Mouse (Mus musculus): ENCODE results near the gene Fut11. TPM values are rescaled to one million over a fixed set of nuclear protein-coding genes. Genes with fewer than 3 reads are reported as not detected.

Gene Fut11
- total RNA-seq, 1 experiment from 2014 or later, result 4.5 TPM

DNA sequence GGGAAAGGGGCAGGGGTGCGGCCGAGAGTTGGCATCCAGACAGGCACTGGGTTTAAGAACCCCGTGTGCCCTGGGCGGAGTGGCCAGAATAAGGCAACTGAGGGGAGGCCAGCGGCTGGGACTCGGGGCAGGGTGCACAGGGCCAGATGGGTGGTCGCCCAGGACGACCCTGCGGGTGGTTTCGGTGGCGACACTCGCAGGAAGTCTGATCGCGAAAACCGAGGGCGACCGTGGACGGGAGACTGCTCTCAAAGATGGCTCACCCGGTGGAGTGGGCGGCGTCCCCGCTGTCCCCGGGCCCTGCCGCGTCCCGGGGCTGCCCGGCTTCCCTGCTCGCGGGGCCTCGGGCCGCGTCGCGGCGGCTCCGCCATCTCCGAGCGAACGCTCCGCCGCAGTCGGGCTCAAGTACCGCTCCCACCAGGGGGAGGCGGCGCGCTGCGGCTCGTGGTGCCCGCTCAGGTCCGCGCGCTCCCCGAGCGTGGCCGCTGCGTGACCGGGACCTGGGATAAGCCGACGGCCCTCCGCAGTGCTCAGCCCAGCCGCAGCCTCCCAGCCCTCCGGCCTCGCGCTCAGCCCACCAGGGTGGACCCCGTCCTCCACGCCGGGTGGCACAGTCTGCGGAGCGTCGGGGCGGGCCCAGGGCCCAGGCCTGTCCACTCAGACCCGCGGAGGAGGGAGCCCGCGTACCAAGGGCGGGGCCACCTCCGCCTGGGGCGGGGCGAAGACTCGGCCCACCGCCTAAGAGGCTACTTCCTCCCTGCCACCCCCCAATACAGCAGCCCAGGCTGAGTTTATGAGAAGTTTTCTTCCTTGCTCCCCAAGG lies 39.4 kb downstream of the Fut11 start, which contains the start of gene Ndst2:
Ndst2 (minus strand) TSS at position 611 of the 823 bp plus-strand sequence.
- peak; percentile 86 to 88 for ATAC-seq (replicated peaks in 1 of 2; ENCODE audit: insufficient read depth in 1 of 2, low FRiP score in 2 of 2, low TSS enrichment in 1 of 2, low read depth in 1 of 2, poor library complexity in 2 of 2, severe bottlenecking in 2 of 2)

DNA sequence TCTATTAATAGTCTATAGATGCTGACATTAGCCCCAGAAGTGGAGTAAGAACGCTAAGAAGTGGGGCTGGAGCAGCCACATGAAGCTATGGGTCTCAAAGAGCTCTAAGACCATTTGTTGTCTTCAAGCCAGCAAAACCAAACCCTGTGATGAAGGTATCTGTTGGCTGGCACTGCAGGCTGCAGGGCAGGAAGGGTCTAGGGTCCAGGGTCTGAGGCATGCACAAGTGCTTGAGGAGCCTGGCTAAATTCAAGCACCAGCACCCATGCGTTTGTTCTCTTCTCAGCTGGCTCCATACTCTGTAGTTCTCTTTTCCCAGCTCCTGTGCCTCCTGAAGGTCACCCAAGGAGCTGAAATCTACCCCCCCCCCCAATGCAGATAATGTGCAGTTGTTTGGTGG lies 40.3 kb downstream of the Fut11 start:
- no peak for ATAC-seq (replicated peaks in 1 of 2; ENCODE audit: insufficient read depth in 1 of 2, low FRiP score in 2 of 2, low TSS enrichment in 1 of 2, low read depth in 1 of 2, poor library complexity in 2 of 2, severe bottlenecking in 2 of 2)

DNA sequence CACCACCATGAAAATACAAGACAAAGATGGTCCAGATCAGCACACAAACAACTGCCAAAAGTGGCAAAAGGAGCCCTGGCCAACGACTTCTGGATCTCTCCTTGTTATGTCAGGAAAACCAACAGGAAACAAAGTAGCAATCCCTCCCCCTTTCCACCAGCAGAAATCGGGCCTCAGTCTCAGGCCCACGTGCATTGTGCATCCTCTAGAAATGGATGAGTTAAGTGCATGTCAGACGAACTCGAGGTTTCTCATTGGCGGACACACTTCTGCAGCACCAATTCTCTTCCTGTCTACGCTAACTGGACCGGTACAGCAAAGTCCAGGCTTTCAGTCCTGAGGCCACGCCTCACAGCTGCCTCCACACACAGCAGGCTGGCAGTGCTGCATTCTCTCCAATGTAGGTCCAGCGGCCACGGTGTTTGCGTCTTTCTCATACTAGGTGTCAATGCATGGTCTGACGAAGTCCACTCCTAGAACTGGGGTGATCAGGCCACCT lies 41.2 kb downstream of the Fut11 start:
- no peak for ATAC-seq (replicated peaks in 1 of 2; ENCODE audit: insufficient read depth in 1 of 2, low FRiP score in 2 of 2, low TSS enrichment in 1 of 2, low read depth in 1 of 2, poor library complexity in 2 of 2, severe bottlenecking in 2 of 2)

DNA sequence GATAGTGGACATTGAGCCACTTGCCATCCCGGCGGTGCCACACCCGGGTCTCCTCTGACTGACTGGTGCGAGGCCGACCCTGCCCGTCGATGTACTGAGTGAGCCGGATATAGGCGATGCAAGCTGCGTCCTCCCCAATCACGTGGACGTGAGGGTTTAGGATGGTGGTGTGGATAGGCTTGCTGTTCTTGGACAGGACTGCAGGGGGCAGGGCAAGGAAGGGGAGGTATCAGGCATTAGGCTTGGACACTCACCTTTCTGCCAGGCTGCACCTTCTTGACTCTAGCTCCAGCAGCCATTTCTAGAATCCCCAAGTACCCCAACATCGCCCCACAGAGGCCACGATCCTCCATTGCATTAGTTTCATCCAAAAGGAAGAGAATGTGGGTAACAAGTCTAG lies 42.5 kb downstream of the Fut11 start:
- peak; percentile 46 to 59 for ATAC-seq (replicated peaks in 1 of 2; ENCODE audit: insufficient read depth in 1 of 2, low FRiP score in 2 of 2, low TSS enrichment in 1 of 2, low read depth in 1 of 2, poor library complexity in 2 of 2, severe bottlenecking in 2 of 2)

DNA sequence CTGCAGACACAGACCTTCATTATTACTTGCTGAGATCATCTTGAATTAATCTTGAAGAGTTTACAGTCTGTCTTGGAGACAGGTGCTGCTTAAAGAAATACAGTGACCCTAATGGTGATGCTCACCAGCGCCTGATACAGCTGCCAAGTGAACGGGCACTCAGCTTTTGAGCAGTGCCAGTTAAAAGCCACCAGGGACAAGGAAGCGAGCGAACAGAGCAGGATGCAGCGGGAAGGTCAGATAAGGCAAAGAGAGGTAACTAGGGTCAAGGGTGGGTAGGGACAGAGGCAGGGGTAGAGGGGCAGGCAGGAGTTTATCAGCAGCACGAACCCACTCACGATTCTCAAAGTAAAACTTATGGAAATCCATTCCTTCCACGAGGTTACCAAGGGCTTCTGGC lies 43.7 kb downstream of the Fut11 start:
- no peak for ATAC-seq (replicated peaks in 1 of 2; ENCODE audit: insufficient read depth in 1 of 2, low FRiP score in 2 of 2, low TSS enrichment in 1 of 2, low read depth in 1 of 2, poor library complexity in 2 of 2, severe bottlenecking in 2 of 2)

DNA sequence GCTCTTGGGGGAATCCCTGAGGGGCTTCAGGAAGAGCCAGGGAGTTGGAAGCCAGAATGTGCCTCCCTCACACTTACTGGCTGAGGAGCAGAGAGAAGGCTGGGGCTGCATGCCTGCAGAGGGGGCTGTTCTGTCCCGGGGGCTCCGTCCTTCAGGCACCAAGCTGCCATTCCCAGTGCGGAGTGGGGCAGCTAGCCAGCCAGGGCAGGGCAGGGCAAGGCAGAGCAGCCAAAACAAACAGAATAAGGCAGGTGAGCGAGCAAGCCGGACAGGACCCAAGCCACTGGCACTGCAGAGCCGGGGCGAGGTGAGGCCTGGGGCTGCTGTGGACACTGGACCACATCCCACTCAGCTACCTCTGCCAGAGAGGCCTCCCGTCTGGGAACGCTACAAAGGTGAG lies 46.5 kb downstream of the Fut11 start:
- no peak for ATAC-seq (replicated peaks in 1 of 2; ENCODE audit: insufficient read depth in 1 of 2, low FRiP score in 2 of 2, low TSS enrichment in 1 of 2, low read depth in 1 of 2, poor library complexity in 2 of 2, severe bottlenecking in 2 of 2)

DNA sequence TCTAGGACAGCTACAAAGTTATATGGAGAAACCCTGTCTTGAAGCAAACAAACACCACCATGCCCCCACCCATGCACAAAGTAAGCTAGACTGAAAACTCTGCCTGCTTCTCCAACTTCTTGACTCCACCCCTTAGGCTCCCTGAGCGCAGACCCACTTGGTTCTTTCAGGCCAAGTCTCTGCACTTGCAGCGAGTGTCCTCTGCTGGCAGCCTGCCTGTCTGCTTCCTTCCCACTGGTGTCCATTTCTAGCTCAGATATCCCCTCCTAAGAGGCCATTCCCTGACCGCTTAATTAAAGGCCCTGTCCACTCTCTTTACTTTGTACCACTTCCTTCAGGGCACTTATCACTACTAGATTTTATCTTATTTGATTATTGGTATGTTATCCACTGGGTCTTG lies 48.8 kb downstream of the Fut11 start:
- ATAC-seq (replicated peaks in 1 of 2; ENCODE audit: insufficient read depth in 1 of 2, low FRiP score in 2 of 2, low TSS enrichment in 1 of 2, low read depth in 1 of 2, poor library complexity in 2 of 2, severe bottlenecking in 2 of 2), result no peak

DNA sequence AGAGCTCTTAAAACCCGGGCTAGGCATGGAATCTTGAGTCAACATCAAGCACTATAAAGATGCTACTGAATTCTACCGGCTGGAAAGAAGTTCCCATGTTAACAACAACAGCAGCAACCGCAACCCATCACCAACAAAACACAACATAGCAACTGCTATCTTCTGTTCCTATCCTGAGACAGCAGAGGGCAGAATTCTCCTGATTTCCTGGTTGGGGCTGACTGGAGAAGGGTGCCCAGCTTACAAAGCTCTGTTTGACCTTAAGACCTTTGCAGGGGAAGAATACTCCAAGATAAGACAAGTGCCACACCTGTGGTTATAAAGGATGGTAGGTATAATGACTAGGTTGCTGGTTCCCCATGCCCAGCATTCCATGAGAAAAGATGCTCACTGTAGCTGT lies 52.2 kb downstream of the Fut11 start:
- no peak for ATAC-seq (replicated peaks in 1 of 2; ENCODE audit: insufficient read depth in 1 of 2, low FRiP score in 2 of 2, low TSS enrichment in 1 of 2, low read depth in 1 of 2, poor library complexity in 2 of 2, severe bottlenecking in 2 of 2)

DNA sequence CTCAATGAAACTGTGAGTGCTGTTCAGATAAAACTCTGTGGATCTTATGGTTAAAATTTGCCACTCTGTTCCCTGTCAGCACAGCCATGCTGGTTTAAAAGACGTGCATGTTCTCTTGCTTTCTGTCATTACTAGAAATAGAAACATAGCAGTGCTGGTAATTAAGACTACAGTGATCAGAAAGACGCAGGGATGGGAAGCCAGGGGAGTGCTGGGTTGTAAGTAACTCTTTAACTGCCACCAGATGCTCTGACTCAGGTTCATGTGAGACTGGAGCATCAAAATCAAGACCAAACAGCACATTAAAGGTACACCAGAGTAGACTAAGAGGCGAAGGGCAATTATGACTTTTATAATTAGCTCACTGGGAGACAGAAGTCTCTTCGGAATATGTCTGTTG lies 53.6 kb downstream of the Fut11 start:
- ATAC-seq (replicated peaks in 1 of 2; ENCODE audit: insufficient read depth in 1 of 2, low FRiP score in 2 of 2, low TSS enrichment in 1 of 2, low read depth in 1 of 2, poor library complexity in 2 of 2, severe bottlenecking in 2 of 2), result no peak

DNA sequence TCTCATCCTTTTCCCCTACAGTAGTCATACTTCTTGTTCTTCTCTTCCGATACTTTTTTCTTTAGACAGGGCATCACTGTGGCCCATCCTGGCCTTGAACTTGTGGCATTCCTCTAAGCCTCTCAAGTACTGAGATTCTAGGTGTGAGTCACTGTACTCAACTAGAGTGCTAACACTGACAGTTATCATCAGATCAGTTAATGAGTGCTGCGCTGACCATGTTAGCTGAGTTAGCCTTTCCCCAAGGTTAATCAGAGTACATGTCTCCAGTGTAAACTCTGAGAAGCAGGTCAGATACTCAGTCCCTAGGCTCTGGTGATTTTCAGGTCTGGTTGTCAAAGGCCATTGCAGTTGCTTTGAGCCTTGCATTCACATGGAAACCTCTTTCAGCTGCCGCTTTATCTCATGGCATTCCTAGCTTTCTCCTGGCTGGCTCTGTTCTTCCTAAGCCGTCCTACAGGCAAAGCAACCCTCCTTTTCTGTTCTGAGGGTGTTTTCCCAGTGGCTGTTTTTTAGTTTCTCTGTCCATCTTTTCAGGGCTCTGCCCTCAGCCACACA lies 54.8 kb downstream of the Fut11 start:
- ATAC-seq (replicated peaks in 1 of 2; ENCODE audit: insufficient read depth in 1 of 2, low FRiP score in 2 of 2, low TSS enrichment in 1 of 2, low read depth in 1 of 2, poor library complexity in 2 of 2, severe bottlenecking in 2 of 2), result no peak

DNA sequence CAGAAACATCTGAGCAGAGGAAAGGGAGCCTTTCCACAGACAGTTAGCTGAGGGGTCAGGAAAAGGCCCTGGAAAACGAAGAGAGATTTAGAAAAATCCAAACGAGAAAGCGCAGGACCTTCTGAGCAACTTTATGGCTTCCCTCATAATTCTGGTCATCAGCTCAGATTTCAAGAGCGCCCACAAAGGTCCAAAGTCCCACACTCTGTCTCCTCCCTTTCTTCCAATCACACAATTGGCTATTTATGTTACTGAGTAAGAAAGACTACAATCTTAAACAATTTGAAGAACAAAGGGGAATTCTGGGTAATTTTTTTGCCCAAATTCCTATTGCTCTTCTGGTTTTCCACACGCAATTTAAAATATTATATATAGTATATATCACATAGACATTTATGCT lies 55.7 kb downstream of the Fut11 start:
- no peak for ATAC-seq (replicated peaks in 1 of 2; ENCODE audit: insufficient read depth in 1 of 2, low FRiP score in 2 of 2, low TSS enrichment in 1 of 2, low read depth in 1 of 2, poor library complexity in 2 of 2, severe bottlenecking in 2 of 2)

Other genes with a start within 250 kb of the Fut11 start
- 1.0 TPM in 1 of 2 replicates, not detected in the other for gene Cfap70, start 242.7 kb upstream of the Fut11 start, total RNA-seq (2017)
- gene Anxa7, start 214.8 kb upstream of the Fut11 start, total RNA-seq (2017), result 70.9 and 80.2 TPM in 2 replicates
- 1.4 TPM in 1 of 2 replicates, not detected in the other for gene Mss51, start 198.1 kb upstream of the Fut11 start, total RNA-seq (2017)
- 66.5 and 74.9 TPM in 2 replicates for gene Ppp3cb, start 148.4 kb upstream of the Fut11 start, total RNA-seq (2017)
- 14.3 and 15.0 TPM in 2 replicates for gene Usp54, start 53.9 kb upstream of the Fut11 start, total RNA-seq (2017)
- gene Myoz1, start 38.4 kb upstream of the Fut11 start, total RNA-seq (2017), result not detected in 2 replicates
- 0.06 TPM in 1 of 2 replicates, not detected in the other for gene Synpo2l, start 26.6 kb upstream of the Fut11 start, total RNA-seq (2017)
- 100 and 107 TPM in 2 replicates for gene Sec24c, start 20.7 kb upstream of the Fut11 start, total RNA-seq (2017)
- gene Chchd1, start 8.0 kb downstream of the Fut11 start, total RNA-seq (2017), result 48.1 and 79.0 TPM in 2 replicates
- gene Zswim8, start 12.6 kb downstream of the Fut11 start, total RNA-seq (2017), result 29.6 and 35.7 TPM in 2 replicates
- gene Ndst2, start 39.6 kb downstream of the Fut11 start, total RNA-seq (2017), result 7.5 and 8.4 TPM in 2 replicates
- gene Camk2g, start 99.1 kb downstream of the Fut11 start, total RNA-seq (2017), result 99.3 and 101 TPM in 2 replicates
- 2.3 and 2.4 TPM in 2 replicates for gene Plau, start 141.7 kb downstream of the Fut11 start, total RNA-seq (2017)
- 34.2 and 38.8 TPM in 2 replicates for gene Vcl, start 234.4 kb downstream of the Fut11 start, total RNA-seq (2017)